Mouse (Mus musculus) lung, adult 2 months (tissue): ENCODE measurements around the gene 4930539E08Rik. TPM values are rescaled to one million over a fixed set of nuclear protein-coding genes. Genes with fewer than 3 reads are reported as not detected.
A peak's percentile ranks its signal among the peaks of the same experiment; 100 is the strongest.

Experiments used
- DNase-seq: peaks from one replicate; pipeline ENCODE4 v3.0.0; 2022
- H3K4me1 ChIP-seq: fragments of 200-500 bp; 2 replicates; pipeline ENCODE4 v1.6.1; 2011; ENCODE audit warnings: low read length; ENCODE audit not compliant: control insufficient read depth, insufficient read depth
- H3K4me3 ChIP-seq: fragments of 200-500 bp; replicated peaks from 2 replicates; pipeline ENCODE3; 2011; ENCODE audit warnings: low read depth, mild to moderate bottlenecking, control low read depth, low read length; ENCODE audit errors: extremely low read depth
- CTCF ChIP-seq: fragments of 200-500 bp; IDR thresholded peaks from 2 replicates; pipeline ENCODE4 v1.5.1; 2011; ENCODE audit warnings: mild to moderate bottlenecking, low read length, control low read depth; ENCODE audit not compliant: insufficient read depth
- POLR2A ChIP-seq: fragments of 200-500 bp; IDR thresholded peaks from 2 replicates; pipeline ENCODE4 v1.6.1; 2011; ENCODE audit warnings: low read depth, mild to moderate bottlenecking, control low read depth, low read length, borderline replicate concordance; ENCODE audit errors: extremely low read depth
- WGBS: fragments of 180-500 bp; shearing (Covaris S2); methylation state at CpG from one replicate; pipeline ENCODE4 v1.1.7; 2018; 5-methylcytosine and 5-hydroxymethylcytosine counted together
- polyA plus RNA-seq: library from polyadenylated mRNA; depleted of rRNA; stranded (reverse); fragments of >200 nt; gene quantifications from 2 replicates; pipeline ENCODE4 v1.2.3, GENCODE M21; 2012

The 4930539E08Rik gene
- polyA plus RNA-seq, 1 experiment, result 0.05 TPM

GRCm38 (mm10) chr17:28916520-28916919, 1.4 kb upstream of the 4930539E08Rik start:
- WGBS, result 80% methylated on average over 1 of the region's 1 CpGs
- H3K4me3 ChIP-seq, result no peak overlapping the region
- no peaks in the 10 kb centered on the region for H3K4me1 ChIP-seq
- TF ChIP-seq POLR2A (no peak), CTCF (no peak)
- no peak for DNase-seq

- no peak for TF ChIP-seq POLR2A
- no peak for TF ChIP-seq CTCF
- WGBS, result 66% methylated on average over 6 of the region's 6 CpGs
- Histone ChIP-seq H3K4me1 (no peaks in the 10 kb centered on the region), H3K4me3 (no peak overlapping the region)
- DNase-seq, result no peak
Measured at GRCm38 (mm10) chr17:28913940-28914339, 1.2 kb downstream of the 4930539E08Rik start.

GRCm38 (mm10) chr17:28913200-28913599, 1.9 kb downstream of the 4930539E08Rik start:
- TF ChIP-seq CTCF (no peak), POLR2A (no peak)
- Histone ChIP-seq H3K4me3 (no peak overlapping the region), H3K4me1 (no peaks in the 10 kb centered on the region)
- no peak for DNase-seq
- 31% methylated on average over 5 of the region's 5 CpGs for WGBS

GRCm38 (mm10) chr17:28910139-28910538, 5.0 kb downstream of the 4930539E08Rik start:
- 57% methylated on average over 7 of the region's 7 CpGs for WGBS
- H3K4me3 ChIP-seq, result no peak overlapping the region
- no peaks in the 10 kb centered on the region; the same call in 1 of the 2 replicates for H3K4me1 ChIP-seq
- TF ChIP-seq POLR2A (no peak), CTCF (0 out of 2 replicates have a peak, but pooled peaks have one; percentile 5)
- no peak for DNase-seq

- DNase-seq, result peak; percentile 32
- 11% methylated on average over 29 of the region's 29 CpGs for WGBS
- no peak overlapping the region for H3K4me3 ChIP-seq
- H3K4me1 ChIP-seq, result no peaks in the 10 kb centered on the region; the same call in 1 of the 2 replicates
- no peak for TF ChIP-seq POLR2A
- TF ChIP-seq CTCF, result peak; percentile 43
Measured at GRCm38 (mm10) chr17:28909252-28909941, 5.7 kb downstream of the 4930539E08Rik start.

GRCm38 (mm10) chr17:28907959-28908358, 7.2 kb downstream of the 4930539E08Rik start:
- Histone ChIP-seq H3K4me1 (no peaks in the 10 kb centered on the region; the same call in 1 of the 2 replicates), H3K4me3 (no peak overlapping the region)
- TF ChIP-seq POLR2A (no peak), CTCF (no peak)
- DNase-seq, result no peak
- WGBS, result 70% methylated on average over 7 of the region's 7 CpGs

- no peaks in the 10 kb centered on the region; the same call in 1 of the 2 replicates for H3K4me1 ChIP-seq
- 79% methylated on average over 13 of the region's 13 CpGs for WGBS
- no peak for TF ChIP-seq POLR2A
- no peak for TF ChIP-seq CTCF
- no peak for DNase-seq
- no peak overlapping the region for H3K4me3 ChIP-seq
Measured at GRCm38 (mm10) chr17:28905377-28905916, 9.7 kb downstream of the 4930539E08Rik start.

- 31% methylated on average over 23 of the region's 23 CpGs for WGBS
- no peaks in the 10 kb centered on the region; the same call in 1 of the 2 replicates for H3K4me1 ChIP-seq
- DNase-seq, result peak; percentile 80
- TF ChIP-seq POLR2A (no peak), CTCF (peak; percentile 86)
- H3K4me3 ChIP-seq, result no peak overlapping the region
Measured at GRCm38 (mm10) chr17:28904546-28905376, 10.4 kb downstream of the 4930539E08Rik start.

GRCm38 (mm10) chr17:28901559-28901958, 13.6 kb downstream of the 4930539E08Rik start:
- 73% methylated on average over 4 of the region's 4 CpGs for WGBS
- DNase-seq, result no peak
- Histone ChIP-seq H3K4me3 (no peak overlapping the region), H3K4me1 (no peaks in the 10 kb centered on the region; the same call in 1 of the 2 replicates)
- TF ChIP-seq CTCF (no peak), POLR2A (no peak)
